Mouse (Mus musculus): ENCODE data around the gene Hps4.

Gene Hps4

GRCm38 (mm10) chr5:112367338-112367737, 24.5 kb downstream of the Hps4 start:
- DNase-seq (ENCODE audit: low spot score in 2 of 2), result no peak

DNA sequence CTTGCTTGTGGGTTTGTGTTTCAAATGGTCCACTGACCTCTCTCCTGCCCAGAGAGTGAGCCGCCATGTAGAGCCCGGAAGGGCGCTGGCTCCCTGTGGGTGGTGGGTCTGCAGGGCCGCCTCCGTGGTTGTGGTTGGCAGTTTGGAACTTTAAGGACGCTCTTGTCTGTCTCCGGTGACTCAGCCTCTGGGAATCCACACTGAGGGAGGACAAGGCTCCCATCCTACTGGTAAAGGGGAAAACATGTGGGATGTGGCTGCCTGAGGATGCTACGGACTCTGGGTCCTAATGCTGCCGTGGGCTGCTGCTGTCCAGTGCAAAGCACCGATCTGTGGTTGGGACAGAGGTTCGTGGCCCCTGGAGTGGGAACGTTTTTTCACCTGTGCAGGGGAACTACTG, 25.0 kb downstream of the Hps4 start:
- no peak for DNase-seq (ENCODE audit: low spot score in 2 of 2)

DNA sequence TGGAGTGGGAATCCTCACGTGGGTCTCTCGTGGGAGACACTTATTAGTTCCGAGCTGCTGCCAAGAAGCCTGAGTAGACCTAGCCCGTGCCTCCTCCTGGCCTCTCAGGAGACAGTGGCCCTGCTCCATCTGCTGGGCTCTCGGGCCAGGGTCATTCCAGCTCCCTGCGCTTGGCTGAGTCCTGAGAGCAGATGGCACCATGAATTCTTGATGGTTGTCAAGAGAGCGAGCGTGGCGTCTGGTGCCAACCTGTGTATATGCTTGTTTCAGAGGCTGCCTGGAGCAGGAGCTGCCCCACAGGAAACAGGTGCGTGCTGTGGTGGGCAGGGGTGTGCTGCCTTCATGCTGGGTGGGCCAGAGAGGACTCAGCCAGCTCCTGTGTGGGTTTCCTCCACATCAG, 25.8 kb downstream of the Hps4 start:
- DNase-seq (ENCODE audit: low spot score in 2 of 2), result no peak

DNA sequence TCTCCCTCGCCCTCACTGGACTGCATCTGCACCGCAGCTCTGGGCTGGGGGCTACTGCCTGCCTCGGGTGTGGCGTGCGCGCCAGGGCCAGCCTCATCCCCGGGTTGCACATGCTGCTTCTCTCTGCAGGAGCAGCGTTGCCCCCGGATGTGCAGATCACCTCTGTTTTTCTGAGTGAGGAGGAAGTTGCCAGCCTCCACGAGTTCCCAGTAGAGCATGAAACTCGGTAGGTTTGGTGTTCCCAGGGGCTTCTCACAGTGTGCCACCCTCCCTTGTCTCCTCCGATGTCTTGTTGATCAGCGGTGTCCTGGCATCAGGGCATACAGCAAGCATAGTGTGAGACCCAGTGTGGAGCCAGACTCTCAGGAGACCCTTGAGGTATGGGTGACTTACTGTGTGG, 26.4 kb downstream of the Hps4 start:
- no peak for DNase-seq (ENCODE audit: low spot score in 2 of 2)

- DNase-seq (ENCODE audit: low spot score in 2 of 2), result no peak
These were observed 27.4 kb downstream of the Hps4 start for GRCm38 (mm10) chr5:112370236-112370813.

GRCm38 (mm10) chr5:112371933-112372332, 29.1 kb downstream of the Hps4 start:
- no peak for DNase-seq (ENCODE audit: low spot score in 2 of 2)

DNA sequence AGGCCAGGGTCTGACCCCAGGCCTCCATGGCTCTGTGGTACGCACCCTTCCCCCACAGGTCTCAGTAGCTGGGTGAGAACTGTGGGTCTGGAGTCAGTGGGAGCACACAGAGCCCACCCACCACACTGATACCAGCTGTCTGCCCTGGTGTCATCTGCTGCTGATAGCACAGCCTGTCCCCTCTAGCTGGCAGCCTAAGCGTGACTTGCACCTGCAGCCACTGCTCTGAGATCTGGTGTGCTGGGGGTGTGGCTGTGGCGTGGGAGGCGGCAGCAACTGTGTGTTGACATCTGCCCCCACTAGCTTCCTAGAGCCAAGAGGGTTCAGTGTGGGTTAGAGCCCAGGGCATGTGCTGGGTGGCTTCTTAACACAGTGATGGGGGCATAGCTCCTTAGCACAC, 33.2 kb downstream of the Hps4 start:
- no peak for DNase-seq (ENCODE audit: low spot score in 2 of 2)

- DNase-seq (ENCODE audit: low spot score in 2 of 2), result no peak
These were observed 34.5 kb downstream of the Hps4 start for GRCm38 (mm10) chr5:112377380-112377779.

DNA sequence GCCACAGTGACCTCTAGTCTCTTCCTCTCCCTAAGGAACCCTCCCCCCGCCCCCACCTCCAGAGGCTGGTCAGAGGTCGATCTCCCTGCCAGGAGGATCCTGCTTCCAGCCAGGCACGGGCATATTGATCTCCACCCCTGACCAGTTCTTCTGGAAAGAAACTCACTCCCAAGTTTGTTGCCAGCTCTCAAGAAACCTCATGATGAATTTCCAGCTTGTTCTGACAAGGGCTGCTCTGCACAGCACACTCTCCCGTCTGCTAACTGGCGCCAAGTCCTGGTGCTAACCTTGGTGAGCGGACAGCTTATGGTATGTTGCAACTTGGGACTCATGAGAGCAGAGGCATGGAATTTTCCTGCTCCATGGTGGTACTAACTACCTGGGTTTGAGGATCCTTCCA, 35.8 kb downstream of the Hps4 start:
- DNase-seq (ENCODE audit: low spot score in 2 of 2), result no peak

GRCm38 (mm10) chr5:112381154-112381553, 38.3 kb downstream of the Hps4 start:
- no peak for DNase-seq (ENCODE audit: low spot score in 2 of 2)

DNA sequence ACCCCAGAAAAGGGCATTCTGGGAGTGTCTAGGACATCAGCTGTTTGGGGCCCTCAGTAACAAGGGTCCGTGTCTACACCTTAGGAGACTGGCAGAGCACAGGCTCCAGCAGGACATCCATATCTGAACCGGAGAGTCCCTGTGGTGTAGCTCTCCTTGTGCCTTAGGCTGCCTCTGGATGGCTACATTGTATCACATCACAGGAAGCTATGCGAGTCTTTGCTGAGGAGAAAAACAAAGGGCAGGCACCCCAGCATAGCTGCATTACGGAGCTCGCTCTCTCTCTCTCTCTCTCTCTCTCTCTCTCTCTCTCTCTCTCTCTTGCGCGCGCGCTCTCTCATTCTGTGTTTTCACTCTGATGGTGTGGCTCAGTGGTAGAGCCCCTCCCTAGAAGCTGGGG, 39.2 kb downstream of the Hps4 start:
- DNase-seq (ENCODE audit: low spot score in 2 of 2), result no peak

- DNase-seq (ENCODE audit: low spot score in 2 of 2), result no peak
These were observed 39.9 kb downstream of the Hps4 start for GRCm38 (mm10) chr5:112382641-112383330.

DNA sequence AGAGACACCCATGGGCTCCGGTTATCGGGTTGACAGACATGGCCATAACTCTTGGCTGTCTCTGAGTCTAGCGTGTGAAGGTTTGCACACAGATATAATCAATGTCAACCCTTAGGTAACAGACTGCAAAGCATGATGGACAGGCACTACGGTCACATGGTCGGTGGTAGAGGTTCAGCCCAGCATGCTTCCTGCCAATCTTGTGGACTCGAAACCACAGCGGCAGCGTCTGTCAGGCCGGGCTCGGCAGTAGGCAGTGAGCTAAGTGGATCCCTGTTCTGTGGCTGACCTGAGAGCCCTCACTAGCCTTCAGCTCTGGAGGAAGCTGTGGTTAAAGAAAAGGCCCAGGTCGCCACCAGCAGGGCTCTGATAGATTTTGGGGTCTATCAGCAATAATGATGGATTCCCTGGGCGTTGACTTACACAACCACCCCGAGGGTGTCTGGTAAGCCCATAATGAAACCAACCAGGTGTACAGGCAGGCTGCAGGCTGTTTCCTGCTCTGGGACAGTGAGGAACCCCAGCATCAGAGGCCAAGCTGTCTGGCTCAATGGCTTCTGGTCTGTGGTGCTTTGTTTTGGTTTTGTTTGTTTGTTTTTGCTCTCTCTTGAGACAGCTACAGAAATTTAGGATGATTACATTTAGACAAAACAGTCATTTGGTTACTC, 42.1 kb downstream of the Hps4 start:
- peak in 1 of 2 experiments; percentile 27 for DNase-seq (ENCODE audit: low spot score in 2 of 2)

- DNase-seq (ENCODE audit: low spot score in 2 of 2), result peak in 1 of 2 experiments; percentile 49
These were observed 43.1 kb downstream of the Hps4 start for GRCm38 (mm10) chr5:112385973-112386372.

DNA sequence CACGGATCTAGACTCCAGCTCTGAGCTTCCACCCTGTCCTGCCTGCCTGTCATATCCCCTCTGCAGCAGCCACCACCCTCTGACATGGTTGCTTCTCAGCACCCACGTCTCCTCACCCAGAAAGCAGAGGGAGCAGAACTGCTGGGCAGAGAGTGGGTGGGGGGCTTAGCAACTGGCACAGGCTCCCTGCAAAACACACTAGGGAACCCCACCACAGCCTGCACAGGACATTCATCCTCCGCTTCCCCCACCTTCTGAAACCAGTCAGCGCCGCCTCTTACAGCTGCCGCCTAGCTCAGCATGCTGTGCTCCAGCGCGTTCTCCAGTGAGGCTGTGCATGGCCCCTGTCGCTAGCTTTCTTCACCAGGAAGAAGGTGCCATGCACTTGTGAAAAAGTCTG, 46.5 kb downstream of the Hps4 start:
- no peak for DNase-seq (ENCODE audit: low spot score in 2 of 2)

GRCm38 (mm10) chr5:112391002-112391401, 48.1 kb downstream of the Hps4 start:
- no peak for DNase-seq (ENCODE audit: low spot score in 2 of 2)

DNA sequence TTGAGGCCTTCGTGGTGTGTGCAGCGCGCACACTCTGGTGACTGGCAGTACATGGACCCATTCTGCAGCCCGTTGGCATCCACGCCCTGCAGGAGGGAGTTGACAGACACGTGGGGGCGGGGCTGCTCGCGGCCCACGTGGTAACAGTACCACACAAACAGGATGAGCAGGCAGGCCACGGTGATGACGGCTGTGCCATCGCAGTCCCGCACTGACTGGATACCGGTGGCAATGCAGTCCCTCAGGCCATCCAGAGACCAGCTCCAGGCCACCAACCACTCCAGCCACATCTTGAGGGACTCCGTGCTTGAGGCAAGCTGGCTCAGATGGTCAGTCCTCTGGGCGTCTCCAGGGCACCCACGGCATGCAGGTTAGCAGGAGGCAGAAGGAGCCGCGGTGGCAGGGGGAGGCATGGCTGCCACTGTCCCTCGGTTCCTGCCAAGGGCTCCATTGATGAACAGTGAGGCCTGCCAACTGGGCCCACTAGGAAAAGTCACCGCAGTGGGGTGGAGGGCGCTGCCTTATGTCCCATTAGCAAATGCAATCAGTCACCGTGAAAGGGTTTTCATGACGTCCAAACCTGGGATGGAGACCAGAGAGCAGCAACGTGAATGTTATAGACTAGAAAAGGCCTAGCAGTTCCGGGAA, 48.9 kb downstream of the Hps4 start:
- no peak for DNase-seq (ENCODE audit: low spot score in 2 of 2)

GRCm38 (mm10) chr5:112393741-112394414, 51.0 kb downstream of the Hps4 start:
- no peak for DNase-seq (ENCODE audit: low spot score in 2 of 2)

GRCm38 (mm10) chr5:112394415-112394763, 51.5 kb downstream of the Hps4 start:
- no peak for DNase-seq (ENCODE audit: low spot score in 2 of 2)

DNA sequence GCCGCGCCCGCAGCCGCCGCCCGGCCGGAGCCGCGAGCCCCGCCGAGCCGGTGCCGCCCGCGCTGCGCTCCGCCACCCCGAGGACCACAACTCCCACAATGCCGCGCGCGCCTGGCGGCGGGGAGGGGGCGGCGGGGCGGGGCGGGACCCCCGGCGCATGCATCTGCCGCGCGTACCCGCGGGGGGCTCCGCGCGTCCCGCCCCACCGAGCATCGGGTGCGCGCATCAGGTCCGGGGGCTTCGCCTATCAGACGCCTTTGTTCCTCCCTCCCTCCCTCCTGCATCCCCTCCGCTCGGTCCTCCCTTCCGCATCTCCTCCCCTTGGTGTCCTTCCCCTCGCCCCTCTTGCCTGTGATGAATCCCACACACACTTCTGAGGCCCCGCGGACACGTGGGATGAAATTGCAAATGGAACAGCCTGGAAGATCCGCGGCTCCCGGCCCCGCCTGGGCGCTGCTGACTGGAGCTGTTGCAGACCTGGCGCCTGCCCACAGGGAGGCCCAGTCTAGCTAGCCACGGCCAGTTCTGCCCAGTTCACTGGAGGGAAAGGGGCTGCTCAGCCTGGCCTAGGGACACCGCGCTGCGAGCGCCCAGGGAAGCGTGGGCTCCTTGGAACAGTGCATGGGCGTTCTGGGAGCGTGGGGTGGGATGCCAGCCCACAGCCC, 52.0 kb downstream of the Hps4 start, which contains the start of gene Asphd2:
Asphd2 (minus strand) TSS at position 88 of the 665 bp plus-strand sequence.
- DNase-seq (ENCODE audit: low spot score in 2 of 2), result no peak

DNA sequence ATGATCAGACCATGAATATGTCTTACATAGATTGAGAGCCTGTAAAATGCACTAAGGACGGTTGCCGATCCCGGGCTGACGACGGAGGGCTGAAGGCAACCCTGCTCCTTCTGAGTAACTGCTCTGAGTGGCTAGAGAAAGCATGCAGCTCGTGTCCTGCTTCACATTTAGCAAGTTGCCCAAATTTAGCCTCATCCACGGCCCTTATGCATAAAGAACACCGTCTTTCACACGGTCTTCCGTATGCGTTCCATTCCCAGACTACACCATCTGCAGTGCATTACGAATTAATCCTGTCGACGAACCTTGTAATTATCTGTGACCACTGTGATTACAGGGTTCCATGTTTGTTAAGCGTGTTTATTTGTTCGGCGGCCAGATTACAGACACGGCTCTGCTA, 53.2 kb downstream of the Hps4 start:
- DNase-seq (ENCODE audit: low spot score in 2 of 2), result no peak

GRCm38 (mm10) chr5:112399284-112399683, 56.4 kb downstream of the Hps4 start:
- no peak for DNase-seq (ENCODE audit: low spot score in 2 of 2)

Data from spleen, postnatal 10 days (tissue).